Mouse (Mus musculus): Measurements from ENCODE around the gene Sh3pxd2b.

DNA sequence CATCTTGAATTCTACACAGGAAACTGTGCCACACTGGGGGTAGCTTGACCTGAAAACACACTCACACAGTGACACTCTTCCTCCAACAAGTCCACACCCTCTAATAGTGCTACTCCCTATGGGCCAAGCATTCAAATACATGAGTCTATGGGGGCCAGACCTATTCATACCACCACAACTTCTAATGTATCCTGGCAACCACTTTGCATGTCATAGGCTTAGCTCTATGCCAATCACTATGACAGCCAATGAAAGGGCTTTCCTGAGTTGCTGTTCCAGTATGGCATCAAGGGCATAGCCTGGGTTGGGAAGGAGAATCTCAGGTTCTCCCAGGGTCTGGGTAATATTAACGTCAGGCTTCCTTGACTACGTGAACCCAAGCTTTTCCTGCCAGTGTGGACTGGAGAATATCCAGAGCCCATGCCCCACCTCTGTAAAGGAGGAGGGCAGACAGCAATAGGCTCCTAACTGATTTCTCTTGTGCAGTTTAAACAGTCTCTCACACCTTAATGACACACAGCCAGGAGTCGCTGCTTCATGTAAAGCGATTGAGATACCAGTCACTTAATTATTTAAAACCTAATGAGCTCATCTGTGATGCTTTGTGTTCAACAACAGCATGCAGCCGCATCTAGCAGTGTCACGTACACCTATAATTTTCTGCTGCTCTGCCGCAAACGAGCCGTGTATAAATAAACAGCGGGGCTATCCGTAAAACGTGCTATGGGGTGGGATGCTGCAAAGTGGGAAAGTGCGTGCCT is 25.8 kb downstream of the Sh3pxd2b start:
- no peak for TF ChIP-seq POLR2A (IDR thresholded peaks at IDR 0.05; ENCODE audit: control insufficient read depth, low read depth, low read length)
- TF ChIP-seq CTCF (IDR thresholded peaks at IDR 0.05; ENCODE audit: control insufficient read depth, insufficient read depth, insufficient replicate concordance, low read depth, low read length) = no peak
